9 mouse cellular contexts compared by ENCODE assay signal in the genomic region with DNA sequence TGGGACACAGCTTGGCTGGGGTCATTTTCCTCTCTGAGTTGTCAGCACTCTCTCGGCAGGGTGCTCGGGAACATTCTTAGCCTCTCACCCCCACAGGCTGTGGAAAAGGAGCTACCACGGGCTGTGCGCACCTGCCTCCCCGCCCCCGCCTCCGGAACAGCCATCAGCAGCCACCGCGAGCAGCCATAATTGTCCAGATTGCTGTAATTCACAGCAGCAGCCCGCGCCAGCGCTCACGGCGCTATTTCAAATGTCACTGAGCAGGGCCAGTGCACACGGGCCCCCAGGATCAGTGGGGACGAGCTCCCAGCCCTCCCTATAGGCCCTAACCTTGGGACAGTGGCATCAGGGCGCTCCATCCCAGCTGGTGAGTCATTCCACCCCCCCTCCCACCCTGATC. TPM values are rescaled to one million over a fixed set of nuclear protein-coding genes. Genes with fewer than 3 reads are reported as not detected.
A peak's percentile ranks its signal among the peaks of the same experiment; 100 is the strongest.
DNase-seq lines count a peak whose midpoint lies in the region; ATAC-seq and TF ChIP-seq lines count a peak whose summit lies in the region.
"Had no signal": no experiment of that assay in that cellular context is flagged by ENCODE, and none has a peak within 500 bp of the region (broad histone marks: within the 10 kb centered on the region; RNA-seq: fewer than 3 reads in every experiment).

No protein-coding gene starts in this region.

- no peaks in the 10 kb centered on the region for H3K9me3 ChIP-seq in midbrain, postnatal 0 days (ENCODE audit: low read length)
- H3K9me3 ChIP-seq: liver, embryonic 15.5 days had no signal

- H3K4me1 ChIP-seq in midbrain, postnatal 0 days (ENCODE audit: insufficient read depth, low read length): no peaks in the 10 kb centered on the region
- peaks cover 19% of the 10 kb centered on the region for H3K4me1 ChIP-seq in kidney, adult 2 months (ENCODE audit: control insufficient read depth, insufficient read depth, low read length)

- 54% methylated on average over 17 of the region's 17 CpGs for WGBS in midbrain, postnatal 0 days
- 61% methylated on average over 17 of the region's 17 CpGs for WGBS in kidney, adult 2 months

- no peak for TF ChIP-seq POLR2A in kidney, adult 2 months (IDR thresholded peaks at IDR 0.05; ENCODE audit: low read depth, low read length)

- H3K4me3 ChIP-seq in midbrain, postnatal 0 days (ENCODE audit: low read depth, low read length): no peak overlapping the region
- no peak overlapping the region for H3K4me3 ChIP-seq in kidney, adult 2 months (ENCODE audit: insufficient read depth, low read depth, low read length)
- H3K4me3 ChIP-seq: liver, embryonic 15.5 days had no signal

- H3K9ac ChIP-seq in midbrain, postnatal 0 days (replicated peaks; ENCODE audit: low read length, poor library complexity, severe bottlenecking): no peak overlapping the region
- H3K9ac ChIP-seq: liver, embryonic 15.5 days had no signal

- no peak for ATAC-seq in midbrain, postnatal 0 days (ENCODE audit: low FRiP score)

- H3K36me3 ChIP-seq in midbrain, postnatal 0 days (ENCODE audit: insufficient read depth, low read length): peaks cover 28% of the 10 kb centered on the region
- H3K36me3 ChIP-seq in kidney, adult 2 months (ENCODE audit: control insufficient read depth, insufficient read depth, low read length): no peaks in the 10 kb centered on the region; the same call in 1 of the 2 replicates

- no peak for TF ChIP-seq CTCF in midbrain, postnatal 0 days (IDR thresholded peaks at IDR 0.05)
- TF ChIP-seq CTCF in kidney, adult 2 months (conservative IDR thresholded peaks at IDR 0.05; ENCODE audit: insufficient read depth, insufficient read length, low read depth, low read length): no peak

- peak; percentile 57 to 64 for DNase-seq in cerebellum, postnatal 10 days
- DNase-seq in cerebellum, adult 9-10 months: no peak
- DNase-seq in brain, adult 2 months (ENCODE audit: low read depth, low spot score): peak; percentile 88
- peak; percentile 40 to 68 for DNase-seq in layer of hippocampus, adult 18-20 months (ENCODE audit: low spot score in 2 of 2)
- DNase-seq in midbrain, postnatal 0 days (ENCODE audit: low spot score): peak; percentile 55
- no peak for DNase-seq in gastrocnemius, postnatal 25 days
- no peak for DNase-seq in kidney, adult 2 months
- no peak for DNase-seq in thymus, adult 18-20 months

- 0 out of 2 replicates have a peak overlapping the region, but pooled peaks have one; percentile 18 for H3K27ac ChIP-seq in midbrain, postnatal 0 days (ENCODE audit: low read depth, low read length)
- H3K27ac ChIP-seq in kidney, adult 2 months (ENCODE audit: insufficient read depth, low read depth, low read length): no peak overlapping the region
- H3K27ac ChIP-seq: liver, embryonic 15.5 days had no signal

- H3K4me2 ChIP-seq in midbrain, postnatal 0 days (ENCODE audit: low read depth, low read length, poor library complexity, severe bottlenecking): no peak overlapping the region
- H3K4me2 ChIP-seq: liver, embryonic 15.5 days had no signal

- no peaks in the 10 kb centered on the region for H3K27me3 ChIP-seq in midbrain, postnatal 0 days (ENCODE audit: insufficient read depth, low read length)
- H3K27me3 ChIP-seq in kidney, adult 2 months (replicated peaks; ENCODE audit: control insufficient read depth, insufficient read depth, low read length): no peaks in the 10 kb centered on the region

RNA-seq across cellular contexts. Expression of gene Rflna, which starts 60.0 kb away (rescaled TPM):
- total RNA-seq in layer of hippocampus, adult 18-20 months (2021): under 1 TPM; 0.37 to 0.38 TPM
- total RNA-seq in midbrain, postnatal 0 days (2014; rRNA removed): 6.1 and 10.6 TPM in 2 replicates
- 7.2 and 8.6 TPM in 2 replicates for polyA plus RNA-seq in midbrain, postnatal 0 days (2015; fragmentation: Nextera tagmentation; extraction: Ambion mirVana)
- under 1 TPM; 0.33 to 0.43 TPM for total RNA-seq in gastrocnemius, postnatal 25 days (2021)
- 7.9 and 11.3 TPM in 2 replicates for polyA plus RNA-seq in kidney, adult 2 months (2012; rRNA removed)

Comparison
In these comparisons a context has a peak if more than half of its experiments do, and no peak if none do; other contexts are left out.
1. DNase-seq: peak in cerebellum, postnatal 10 days (2 of 2), brain, adult 2 months (single experiment), layer of hippocampus, adult 18-20 months (2 of 2) and midbrain, postnatal 0 days (single experiment); none in cerebellum, adult 9-10 months (single experiment), gastrocnemius, postnatal 25 days (single experiment), kidney, adult 2 months (single experiment) and thymus, adult 18-20 months (0 of 2).